Mouse (Mus musculus) thymus, postnatal 14 days (tissue): ENCODE results near the gene Pfkfb4.

Source experiments
- DNase-seq: peaks from one replicate; pipeline ENCODE4 v3.0.0; 2021

Pfkfb4 gene

GRCm38 (mm10) chr9:108991428-108992084, at the start of gene Pfkfb4:
Pfkfb4 (plus strand) TSS chr9:108991778.
- DNase-seq = peak; percentile 94

- no peak for DNase-seq
Observed at GRCm38 (mm10) chr9:108945111-108945510, 46.5 kb upstream of the Pfkfb4 start.

GRCm38 (mm10) chr9:108945608-108946007, 46.0 kb upstream of the Pfkfb4 start:
- DNase-seq = no peak

GRCm38 (mm10) chr9:108949231-108949966, 42.2 kb upstream of the Pfkfb4 start:
- DNase-seq = no peak

GRCm38 (mm10) chr9:108949967-108950728, 41.4 kb upstream of the Pfkfb4 start:
- no peak for DNase-seq

GRCm38 (mm10) chr9:108953081-108953636, 38.4 kb upstream of the Pfkfb4 start, which contains the start of gene Col7a1:
Col7a1 (plus strand) TSS chr9:108953586.
- DNase-seq = no peak

GRCm38 (mm10) chr9:108955241-108955640, 36.3 kb upstream of the Pfkfb4 start:
- DNase-seq = no peak

- DNase-seq = no peak
Observed at GRCm38 (mm10) chr9:108955846-108956245, 35.7 kb upstream of the Pfkfb4 start.

GRCm38 (mm10) chr9:108963577-108963976, 28.0 kb upstream of the Pfkfb4 start:
- DNase-seq = no peak

GRCm38 (mm10) chr9:108964338-108964737, 27.2 kb upstream of the Pfkfb4 start:
- no peak for DNase-seq

GRCm38 (mm10) chr9:108970623-108971022, 21.0 kb upstream of the Pfkfb4 start:
- DNase-seq = no peak

GRCm38 (mm10) chr9:108976483-108976882, 15.1 kb upstream of the Pfkfb4 start:
- no peak for DNase-seq

GRCm38 (mm10) chr9:108977966-108978365, 13.6 kb upstream of the Pfkfb4 start:
- DNase-seq = no peak

GRCm38 (mm10) chr9:108982498-108982897, 9.1 kb upstream of the Pfkfb4 start:
- no peak for DNase-seq

- no peak for DNase-seq
Observed at GRCm38 (mm10) chr9:108983209-108983608, 8.4 kb upstream of the Pfkfb4 start.

GRCm38 (mm10) chr9:108985710-108986109, 5.9 kb upstream of the Pfkfb4 start, which contains the start of gene Ucn2:
Ucn2 (plus strand) TSS chr9:108986010.
- DNase-seq = no peak

GRCm38 (mm10) chr9:108987704-108988350, 3.8 kb upstream of the Pfkfb4 start:
- peak; percentile 31 for DNase-seq

- DNase-seq = no peak
Observed at GRCm38 (mm10) chr9:108989802-108990461, 1.6 kb upstream of the Pfkfb4 start.

GRCm38 (mm10) chr9:108990462-108990820, 1.1 kb upstream of the Pfkfb4 start:
- DNase-seq = no peak

GRCm38 (mm10) chr9:108992085-108992469, 499 bp downstream of the Pfkfb4 start:
- no peak for DNase-seq

GRCm38 (mm10) chr9:108992620-108993361, 1.2 kb downstream of the Pfkfb4 start:
- no peak for DNase-seq
